Mouse (Mus musculus) kidney, postnatal 0 days (tissue): ENCODE measurements at regions not wholly inside any gene's neighbourhood (a gene's known extent, or its start where the extent isn't known, plus 50 kb on each side); places are given as distances from the start of the nearest gene placed in this dataset.

Source experiments
- ATAC-seq: fragments of 200-750 bp; cut with Nextera tagmentation; replicated peaks from 2 replicates; pipeline ENCODE4 v1.8.0; 2017; ENCODE audit warnings: low read depth, moderate number of reproducible peaks, moderate TSS enrichment, moderate library complexity; ENCODE audit not compliant: low FRiP score
- DNase-seq: peaks from one replicate; pipeline ENCODE4 v3.0.0-alpha.2; 2016; ENCODE audit warnings: low spot score
- H3K27ac ChIP-seq: fragments of 300-500 bp; sonication (generic); 2 replicates; pipeline ENCODE4 v1.5.1; 2014; ENCODE audit warnings: mild to moderate bottlenecking
- H3K27me3 ChIP-seq: fragments of 300-500 bp; sonication (generic); 2 replicates; pipeline ENCODE4 v1.6.1; 2014; ENCODE audit warnings: low read length, mixed read lengths; ENCODE audit not compliant: insufficient read depth
- H3K36me3 ChIP-seq: fragments of 300-500 bp; sonication (generic); 2 replicates; pipeline ENCODE4 v1.6.1; 2014; ENCODE audit warnings: low read length, mixed read lengths; ENCODE audit not compliant: insufficient read depth
- H3K4me1 ChIP-seq: fragments of 300-500 bp; sonication (generic); replicated peaks from 2 replicates; pipeline ENCODE4 v1.6.1; 2014; ENCODE audit warnings: antibody characterized with exemption, low read length, mixed read lengths; ENCODE audit not compliant: insufficient read depth
- H3K4me2 ChIP-seq: fragments of 300-500 bp; sonication (generic); 2 replicates; pipeline ENCODE4 v1.6.1; 2014; ENCODE audit warnings: mild to moderate bottlenecking, low read length, moderate library complexity, mixed read lengths
- H3K4me3 ChIP-seq: fragments of 300-500 bp; sonication (generic); replicated peaks from 2 replicates; pipeline ENCODE4 v1.5.1; 2014; ENCODE audit warnings: low read depth, low read length
- H3K9ac ChIP-seq: fragments of 300-500 bp; sonication (generic); 2 replicates; pipeline ENCODE4 v1.6.1; 2014; ENCODE audit warnings: low read depth, low read length
- H3K9me3 ChIP-seq: fragments of 300-500 bp; sonication (generic); replicated peaks from 2 replicates; pipeline ENCODE4 v1.6.1; 2016; ENCODE audit warnings: low read length, inconsistent platforms, mixed read lengths
- CTCF ChIP-seq: IDR thresholded peaks from 2 replicates; pipeline ENCODE4 v1.5.1; 2016; ENCODE audit warnings: antibody characterized with exemption, low read depth, mild to moderate bottlenecking, moderate library complexity
- WGBS: fragments of 180-500 bp; shearing (Covaris S2); extraction: QIAGEN DNeasy Blood & Tissue Kit; methylation state at CpG from one replicate; pipeline ENCODE4 v1.1.7; 2014; 5-methylcytosine and 5-hydroxymethylcytosine counted together

DNA sequence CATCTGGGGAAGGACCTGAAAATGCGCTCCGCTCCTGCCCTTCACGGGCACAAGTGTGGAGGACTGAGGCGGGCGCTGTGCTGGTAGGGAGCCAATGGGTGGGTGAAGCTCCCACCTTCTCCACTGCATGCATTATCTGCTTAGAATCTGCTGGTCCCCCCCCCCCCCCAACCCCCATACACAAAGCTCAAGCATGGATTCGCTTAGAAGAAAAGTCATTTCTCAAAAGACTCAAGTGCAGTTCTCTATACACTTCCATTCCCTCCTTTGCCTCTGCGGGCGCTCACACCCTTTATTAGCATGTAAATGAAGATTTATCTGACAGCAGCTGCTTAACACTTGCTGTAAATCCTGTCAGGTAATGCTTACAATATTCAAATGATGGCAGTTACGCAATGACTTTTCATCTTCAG lies 230.4 kb downstream of the Kcnj2 start:
- Histone ChIP-seq H3K4me1 (no peaks in the 10 kb centered on the region), H3K27ac (no peak overlapping the region), H3K9ac (no peak overlapping the region), H3K4me2 (no peak overlapping the region), H3K36me3 (no peaks in the 10 kb centered on the region), H3K27me3 (no peaks in the 10 kb centered on the region), H3K4me3 (no peak overlapping the region), H3K9me3 (no peaks in the 10 kb centered on the region)
- DNase-seq: no peak
- no peak for ATAC-seq
- TF ChIP-seq CTCF: no peak
- WGBS: 29% methylated on average over 9 of the region's 9 CpGs

GRCm38 (mm10) chr11:111312802-111313201 lies 246.8 kb downstream of the Kcnj2 start:
- DNase-seq (no peak), ATAC-seq (no peak)
- Histone ChIP-seq H3K36me3 (no peaks in the 10 kb centered on the region), H3K9me3 (no peaks in the 10 kb centered on the region), H3K4me1 (no peaks in the 10 kb centered on the region), H3K27ac (no peak overlapping the region), H3K9ac (no peak overlapping the region), H3K4me2 (no peak overlapping the region), H3K27me3 (no peaks in the 10 kb centered on the region), H3K4me3 (no peak overlapping the region)
- TF ChIP-seq CTCF: no peak
- WGBS: 47% methylated on average over 3 of the region's 3 CpGs

DNA sequence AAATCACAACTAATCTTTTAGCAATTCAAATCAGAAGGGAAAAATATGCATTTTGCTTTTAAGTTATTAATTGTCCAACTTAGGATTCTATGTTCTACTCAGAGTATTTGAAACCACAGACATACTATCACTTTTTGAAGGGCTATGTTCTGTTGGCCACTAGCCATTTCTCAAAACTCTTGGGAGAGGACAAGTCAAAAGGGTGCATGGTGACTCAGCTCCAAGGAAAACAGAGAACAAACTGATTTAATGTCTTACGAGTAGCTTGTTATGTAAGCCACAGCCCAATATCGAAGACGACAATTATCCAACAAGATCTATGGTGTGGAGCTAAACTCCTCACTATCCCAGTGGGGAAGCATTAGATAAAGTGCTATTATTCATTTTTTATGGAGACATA lies 247.6 kb downstream of the Kcnj2 start:
- no peak for ATAC-seq
- Histone ChIP-seq H3K36me3 (no peaks in the 10 kb centered on the region), H3K4me1 (no peaks in the 10 kb centered on the region), H3K4me2 (no peak overlapping the region), H3K9ac (no peak overlapping the region), H3K27ac (no peak overlapping the region), H3K27me3 (no peaks in the 10 kb centered on the region), H3K4me3 (no peak overlapping the region), H3K9me3 (no peaks in the 10 kb centered on the region)
- TF ChIP-seq CTCF: no peak
- peak; percentile 27 for DNase-seq
- WGBS: 54% methylated on average over 3 of the region's 3 CpGs

DNA sequence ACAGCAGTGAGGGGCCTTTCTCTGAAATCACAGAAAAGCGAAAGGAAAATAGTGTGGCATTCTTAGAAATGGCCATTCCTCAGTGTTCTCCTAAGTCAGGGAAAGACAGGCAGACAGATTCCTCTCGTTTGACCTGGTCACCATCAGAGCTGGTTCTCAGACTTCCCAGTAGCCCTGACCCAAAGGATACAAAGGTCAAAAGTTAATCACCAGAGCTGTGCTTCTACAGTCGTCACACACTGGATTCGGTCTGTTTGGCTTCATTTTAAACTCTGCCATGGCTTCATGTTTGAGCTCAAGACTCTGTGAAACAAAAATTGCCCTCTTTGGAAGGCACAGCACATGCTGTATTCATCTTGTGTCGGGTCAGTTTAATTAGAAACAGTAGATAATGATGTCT lies 255.6 kb downstream of the Kcnj2 start:
- Histone ChIP-seq H3K9ac (no peak overlapping the region), H3K9me3 (no peaks in the 10 kb centered on the region), H3K4me3 (no peak overlapping the region), H3K27ac (no peak overlapping the region), H3K4me2 (no peak overlapping the region), H3K36me3 (no peaks in the 10 kb centered on the region), H3K27me3 (no peaks in the 10 kb centered on the region), H3K4me1 (0 out of 2 replicates have a peak, but pooled peaks cover 3% of the 10 kb centered on the region)
- WGBS: 39% methylated on average over 5 of the region's 5 CpGs
- ATAC-seq (no peak), DNase-seq (no peak)
- no peak for TF ChIP-seq CTCF

DNA sequence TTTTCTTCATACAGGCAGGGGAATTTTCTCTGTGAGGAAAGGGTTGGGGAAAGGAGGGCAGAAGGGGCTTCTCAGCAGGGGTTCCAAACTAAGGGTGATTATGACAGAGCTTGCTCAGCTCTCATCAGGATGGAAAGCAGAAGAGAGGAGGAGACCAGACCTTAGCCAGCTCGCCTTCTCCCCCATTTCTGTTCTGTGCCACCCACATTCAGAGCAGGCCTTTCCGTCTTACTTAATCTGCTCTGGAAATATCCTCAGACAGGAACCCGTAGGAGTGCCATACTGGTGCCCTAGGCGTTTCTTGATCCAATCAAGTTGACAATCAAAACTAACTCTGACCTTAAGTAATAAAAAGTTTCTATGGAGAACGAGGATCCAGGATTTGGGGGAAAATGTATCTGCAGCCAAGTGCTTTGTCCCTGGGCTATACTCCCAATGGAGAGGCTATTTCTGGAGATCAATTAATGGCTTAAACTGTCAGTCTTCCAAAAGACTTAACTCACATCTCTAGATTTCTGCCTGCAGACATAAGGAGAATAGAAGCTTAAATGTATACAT lies 258.6 kb downstream of the Kcnj2 start:
- Histone ChIP-seq H3K4me2 (no peak overlapping the region), H3K27ac (no peak overlapping the region), H3K4me3 (no peak overlapping the region), H3K4me1 (0 out of 2 replicates have a peak, but pooled peaks cover 3% of the 10 kb centered on the region), H3K36me3 (no peaks in the 10 kb centered on the region), H3K9ac (no peak overlapping the region), H3K27me3 (no peaks in the 10 kb centered on the region), H3K9me3 (no peaks in the 10 kb centered on the region)
- ATAC-seq: no peak
- TF ChIP-seq CTCF: no peak
- no peak for DNase-seq
- WGBS: 60% methylated on average over 5 of the region's 5 CpGs

DNA sequence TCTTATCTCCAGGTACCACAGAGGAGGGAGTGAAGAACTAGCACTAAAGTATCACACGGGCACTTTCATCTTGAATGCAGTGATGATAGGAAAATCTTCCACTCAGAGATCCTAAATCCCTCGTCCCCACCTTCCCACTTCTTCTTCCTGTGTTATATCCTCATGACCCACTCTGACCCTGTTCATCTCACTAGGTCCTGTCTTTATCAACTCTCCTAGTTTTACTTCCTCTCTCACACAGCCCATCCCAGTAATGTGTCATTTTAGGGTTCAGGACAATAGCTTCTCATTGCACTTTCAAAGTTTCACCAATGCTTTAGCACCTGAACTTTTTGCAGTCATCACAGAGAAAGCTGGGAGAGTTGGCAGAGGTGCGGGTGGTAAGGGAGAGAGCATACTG lies 261.0 kb downstream of the Kcnj2 start:
- Histone ChIP-seq H3K4me3 (no peak overlapping the region), H3K27me3 (no peaks in the 10 kb centered on the region), H3K4me1 (no peaks in the 10 kb centered on the region), H3K27ac (no peak overlapping the region), H3K4me2 (no peak overlapping the region), H3K9ac (no peak overlapping the region), H3K9me3 (no peaks in the 10 kb centered on the region), H3K36me3 (no peaks in the 10 kb centered on the region)
- TF ChIP-seq CTCF: no peak
- ATAC-seq (no peak), DNase-seq (no peak)
- 74% methylated on average over 3 of the region's 3 CpGs for WGBS

DNA sequence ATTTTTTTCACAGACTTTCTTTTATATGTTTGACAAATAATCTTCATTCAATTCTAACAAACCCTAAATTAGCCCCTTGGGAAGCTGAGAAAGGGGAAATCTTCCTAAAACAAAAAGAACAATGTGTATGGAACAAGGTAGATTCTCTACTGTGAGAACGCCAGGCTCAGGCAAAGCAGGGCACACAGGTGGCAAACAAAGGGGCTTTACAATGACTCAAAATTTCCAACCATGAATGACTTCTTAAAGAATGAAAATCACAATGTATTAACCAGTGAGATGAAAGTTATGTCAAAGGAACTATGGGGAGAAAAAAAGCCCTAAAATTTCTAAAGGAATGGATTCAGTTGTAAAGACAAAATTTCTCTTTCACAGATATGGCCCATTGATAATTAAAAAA lies 262.3 kb downstream of the Kcnj2 start:
- ATAC-seq: no peak

More for the DNA sequence above, 262.3 kb downstream of the Kcnj2 start:
- 72% methylated on average over 1 of the region's 1 CpGs for WGBS
- no peak overlapping the region for H3K4me2 ChIP-seq
- H3K27ac ChIP-seq: no peak overlapping the region
- H3K9ac ChIP-seq: no peak overlapping the region
- no peaks in the 10 kb centered on the region for H3K27me3 ChIP-seq
- H3K4me3 ChIP-seq: no peak overlapping the region
- no peaks in the 10 kb centered on the region for H3K4me1 ChIP-seq
- TF ChIP-seq CTCF: no peak
- no peaks in the 10 kb centered on the region for H3K36me3 ChIP-seq
- H3K9me3 ChIP-seq: no peaks in the 10 kb centered on the region
- no peak for DNase-seq
